Mouse (Mus musculus) testis, adult 2 months (tissue): Measurements from ENCODE around the gene Pold3.

Experiments
- CTCF ChIP-seq: fragments of 200-500 bp; IDR thresholded peaks from 2 replicates; pipeline ENCODE4 v1.5.1; 2012; ENCODE audit warnings: low read depth, mild to moderate bottlenecking, inconsistent platforms, low read length, moderate library complexity; ENCODE audit not compliant: control insufficient read depth, insufficient read depth, insufficient replicate concordance
- POLR2A ChIP-seq: fragments of 200-500 bp; IDR thresholded peaks from 2 replicates; pipeline ENCODE4 v1.6.1; 2012; ENCODE audit warnings: low read depth, mild to moderate bottlenecking, inconsistent platforms, low read length, moderate library complexity; ENCODE audit not compliant: control insufficient read depth

DNA sequence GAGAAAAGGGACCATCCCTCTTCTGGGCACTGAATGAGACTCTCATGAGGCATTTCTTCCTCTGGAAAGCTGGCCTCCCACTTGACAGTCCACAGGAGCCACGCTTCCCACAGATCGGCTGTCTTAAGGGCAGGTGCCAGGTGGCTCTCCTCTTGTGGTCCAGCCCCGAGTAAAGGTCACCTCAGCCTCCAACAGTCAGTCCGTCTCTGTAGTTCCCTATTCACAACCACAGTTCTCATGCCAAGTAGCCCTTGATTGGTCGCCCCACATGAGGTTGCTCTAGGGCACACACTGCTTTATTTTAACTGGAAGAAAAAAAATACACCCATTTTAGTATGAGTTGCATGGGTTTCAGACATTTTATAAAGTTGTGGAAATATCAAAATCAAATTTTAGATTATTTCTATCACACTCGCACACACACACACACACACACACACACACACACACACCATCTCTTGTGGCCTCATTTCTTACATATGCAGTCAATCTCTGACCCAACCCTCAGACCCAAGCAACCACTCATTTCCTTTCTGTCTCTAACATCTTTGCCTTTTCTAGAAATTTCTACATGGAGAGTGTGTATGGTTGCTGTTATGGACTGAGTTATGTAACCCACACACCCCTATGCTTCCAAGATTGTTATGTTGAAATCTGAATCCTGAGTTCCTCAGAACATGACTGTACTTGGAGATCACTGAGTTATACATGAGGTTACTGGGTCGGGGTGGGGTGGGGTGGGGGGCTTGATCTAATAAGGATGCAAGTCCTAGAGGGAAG is 7.1 kb upstream of the Pold3 start:
- TF ChIP-seq CTCF (no peak), POLR2A (no peak)
